Mouse (Mus musculus) testis, postnatal 10 days (tissue): ENCODE measurements at regions not wholly inside any gene's neighbourhood (a gene's known extent, or its start where the extent isn't known, plus 50 kb on each side); places are given as distances from the start of the nearest gene placed in this dataset.

Source experiments
- DNase-seq: peaks from one replicate; pipeline ENCODE4 v3.0.0; 2021; ENCODE audit warnings: low spot score

DNA sequence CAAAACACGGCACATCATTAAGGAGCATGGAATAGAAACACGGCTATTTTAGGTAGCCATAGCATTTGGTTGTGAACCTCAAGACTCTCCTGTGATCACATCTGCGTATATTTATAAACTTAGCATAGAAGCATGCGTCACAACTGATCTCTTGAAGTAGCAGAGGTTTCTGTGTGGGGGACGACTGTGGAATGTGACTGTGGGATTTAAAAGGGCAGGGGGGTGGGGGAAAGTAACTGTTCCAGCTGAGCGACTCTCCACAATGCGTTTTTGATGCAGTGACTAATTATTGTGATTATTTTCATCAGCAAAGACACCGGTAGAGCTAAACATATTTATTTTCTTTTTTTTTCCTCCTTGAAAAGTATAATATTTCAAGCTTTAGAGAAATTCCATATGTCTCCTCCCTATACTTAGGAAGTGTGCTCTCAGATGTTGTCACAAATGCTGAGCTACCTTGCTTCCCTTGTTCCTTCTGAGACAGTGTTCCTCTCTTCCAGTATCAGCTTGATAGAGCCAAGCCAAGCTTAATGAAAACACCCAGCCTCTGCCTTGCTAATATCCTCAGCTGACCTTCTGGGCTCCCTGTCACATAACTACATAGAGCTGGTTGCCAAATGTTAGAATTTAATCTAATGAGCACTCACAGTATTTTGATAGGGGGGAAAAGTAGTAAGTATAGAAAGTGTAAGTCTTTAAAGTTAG is 75.0 kb upstream of the Magi3 start:
- no peak for DNase-seq

GRCm38 (mm10) chr3:104293869-104294268 is 73.7 kb upstream of the Magi3 start:
- DNase-seq: no peak

- no peak for DNase-seq
Measured at GRCm38 (mm10) chr3:104288970-104289680, 69.0 kb upstream of the Magi3 start.

DNA sequence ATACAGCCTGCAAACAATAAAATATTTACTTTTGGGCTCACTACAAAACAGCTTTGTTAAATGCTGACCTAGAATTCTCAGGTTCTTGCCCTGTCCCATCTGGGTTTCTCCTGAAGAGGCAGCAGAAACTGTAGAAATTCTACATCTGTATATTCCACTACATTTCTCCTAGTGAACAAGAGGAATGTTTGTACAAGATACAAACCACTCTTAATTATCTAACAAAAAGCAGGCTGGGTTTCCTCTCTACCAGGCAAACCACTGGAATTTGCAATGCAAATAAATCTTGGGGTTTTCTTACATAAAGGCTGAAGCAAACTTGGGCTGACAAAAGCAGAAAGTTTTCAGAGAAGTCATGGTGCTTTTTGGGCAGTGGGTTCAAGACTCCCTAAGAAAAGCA is 67.7 kb upstream of the Magi3 start:
- DNase-seq: no peak

GRCm38 (mm10) chr3:104284961-104285360 is 64.8 kb upstream of the Magi3 start:
- DNase-seq: no peak

- no peak for DNase-seq
Measured at GRCm38 (mm10) chr3:104283855-104284254, 63.7 kb upstream of the Magi3 start.

DNA sequence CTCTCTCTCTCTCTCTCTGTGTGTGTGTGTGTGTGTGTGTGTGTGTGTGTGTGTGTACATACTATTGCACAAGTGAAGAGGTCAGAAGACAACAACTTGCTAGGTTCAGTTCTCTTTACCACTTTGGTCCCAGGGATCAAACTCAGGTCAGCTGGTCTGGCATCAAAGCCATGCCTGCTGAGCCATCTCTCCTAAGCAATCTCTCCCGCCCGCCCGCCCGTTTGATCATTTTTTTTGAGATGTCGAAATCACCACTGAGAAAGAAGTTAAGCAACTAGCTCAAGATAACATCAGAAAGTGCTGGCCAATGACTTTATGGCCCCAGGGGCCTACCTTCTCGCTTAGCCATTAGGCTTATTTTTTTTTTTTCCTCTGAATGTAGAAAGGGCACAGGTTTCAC is 59.3 kb upstream of the Magi3 start:
- no peak for DNase-seq

- DNase-seq: no peak
Measured at GRCm38 (mm10) chr3:104274718-104275302, 54.6 kb upstream of the Magi3 start.

GRCm38 (mm10) chr3:104274084-104274483 is 53.9 kb upstream of the Magi3 start:
- DNase-seq: no peak
